Mouse (Mus musculus): ENCODE data around the gene Rpl5. TPM values are rescaled to one million over a fixed set of nuclear protein-coding genes. Genes with fewer than 3 reads are reported as not detected.
"Not testable (repeated sequence)": the region's sequence is repeated elsewhere in the genome, so short reads cannot be mapped to it uniquely, and the experiment has no call there.

Rpl5 gene
- polyA plus RNA-seq, 1 experiment from 2014 or later, result 69.3 TPM

DNA sequence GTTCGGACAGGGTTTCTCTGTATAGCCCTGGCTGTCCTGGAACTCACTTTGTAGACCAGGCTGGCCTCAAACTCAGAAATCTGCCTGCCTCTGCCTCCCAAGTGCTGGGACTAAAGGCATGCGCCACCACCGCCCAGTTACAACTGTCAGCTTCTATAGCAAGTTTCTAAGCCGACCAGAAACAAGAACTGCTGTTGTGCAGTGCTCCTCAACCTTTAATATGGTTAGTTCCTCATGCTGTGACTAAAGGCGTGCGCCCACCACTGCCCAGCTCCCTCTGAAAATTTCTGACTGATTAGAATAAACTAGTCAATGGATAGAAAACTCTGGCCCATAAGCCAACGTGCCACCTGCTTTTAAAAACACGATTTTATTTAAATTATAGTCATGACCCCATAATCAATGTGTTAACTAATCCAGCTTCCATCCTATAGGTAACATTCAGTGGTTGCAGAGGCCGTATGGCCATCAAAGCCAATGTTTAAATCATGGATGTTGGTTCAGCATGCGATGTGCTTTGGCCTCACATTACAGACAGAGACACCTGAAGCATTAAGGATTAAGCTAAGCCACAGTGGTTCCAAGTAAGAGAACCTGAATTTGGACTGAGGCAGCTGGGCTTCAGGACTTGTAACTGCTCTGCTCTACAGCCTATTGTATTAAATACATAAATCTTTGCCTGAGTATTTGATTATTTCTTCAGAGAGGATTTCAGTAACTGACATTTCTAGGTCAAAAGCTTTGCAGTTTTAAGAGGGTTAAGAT, 36.5 kb downstream of the Rpl5 start:
- no peak overlapping the region for H3K9ac ChIP-seq (ENCODE audit: low read depth, low read length)
- H3K4me1 ChIP-seq (ENCODE audit: control insufficient read depth, insufficient read depth, low read length), result no peaks in the 10 kb centered on the region
- no peaks in the 10 kb centered on the region; the same call in 1 of the 2 replicates for H3K9me3 ChIP-seq (ENCODE audit: control insufficient read depth, low read length)
- no peaks in the 10 kb centered on the region for H3K27me3 ChIP-seq (replicated peaks; ENCODE audit: control insufficient read depth, insufficient read depth, low read length)
- H3K4me3 ChIP-seq (ENCODE audit: low read length), result no peak overlapping the region
- H3K36me3 ChIP-seq (ENCODE audit: control insufficient read depth, insufficient read depth, low read length), result no peaks in the 10 kb centered on the region
- no peak overlapping the region for H3K27ac ChIP-seq (ENCODE audit: low read length)
- WGBS, result 88% methylated on average over 10 of the region's 10 CpGs
- no peak for ATAC-seq
- H3K4me2 ChIP-seq (ENCODE audit: low read depth, low read length), result no peak overlapping the region

DNA sequence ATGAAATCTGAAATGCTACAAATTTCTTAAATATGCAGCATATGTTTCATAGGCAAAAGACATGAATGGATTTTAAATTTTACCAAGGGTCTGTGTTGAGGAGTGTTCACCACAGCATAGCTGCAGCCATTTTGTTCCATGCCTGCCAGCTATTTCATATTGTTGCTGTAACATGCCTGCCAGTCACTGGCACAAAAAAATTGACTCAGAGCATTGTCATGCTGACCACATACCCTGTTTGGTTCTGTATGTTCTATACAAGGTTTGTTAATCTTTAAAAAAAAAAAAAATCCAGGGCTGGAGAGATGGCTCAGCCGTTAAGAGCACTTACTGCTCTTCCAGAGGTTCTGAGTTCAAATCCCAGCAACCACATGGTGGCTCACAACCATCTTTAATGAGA, 38.2 kb downstream of the Rpl5 start:
- H3K36me3 ChIP-seq (ENCODE audit: control insufficient read depth, insufficient read depth, low read length); H3K9ac ChIP-seq (ENCODE audit: low read depth, low read length); ATAC-seq; H3K27me3 ChIP-seq (replicated peaks; ENCODE audit: control insufficient read depth, insufficient read depth, low read length); H3K9me3 ChIP-seq (ENCODE audit: control insufficient read depth, low read length); H3K4me1 ChIP-seq (ENCODE audit: control insufficient read depth, insufficient read depth, low read length); H3K27ac ChIP-seq (ENCODE audit: low read length); H3K4me3 ChIP-seq (ENCODE audit: low read length); H3K4me2 ChIP-seq (ENCODE audit: low read depth, low read length): not testable (repeated sequence)
- WGBS, result 70% methylated on average over 1 of the region's 1 CpGs

DNA sequence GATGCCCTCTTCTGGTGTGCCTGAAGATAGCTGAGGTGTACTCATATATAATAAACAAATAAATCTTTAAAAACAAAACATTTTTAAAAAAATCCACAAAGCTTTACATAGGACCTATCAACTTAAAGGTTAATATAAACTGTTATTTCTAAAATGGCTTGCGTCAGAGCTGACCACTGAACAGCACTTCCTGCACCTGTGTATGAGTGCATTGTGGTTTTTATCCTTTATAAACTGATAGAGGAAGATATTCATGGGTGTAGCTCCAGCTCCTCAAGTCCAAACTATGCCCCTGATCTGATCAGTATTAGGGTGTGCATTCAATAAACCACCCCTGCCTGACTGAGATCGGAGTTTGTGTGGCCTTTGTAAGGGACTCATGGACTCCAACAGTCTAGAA, 38.6 kb downstream of the Rpl5 start:
- H3K4me2 ChIP-seq (ENCODE audit: low read depth, low read length), result no peak overlapping the region
- H3K9ac ChIP-seq (ENCODE audit: low read depth, low read length), result no peak overlapping the region
- ATAC-seq, result no peak
- no peak overlapping the region for H3K4me3 ChIP-seq (ENCODE audit: low read length)
- no peak overlapping the region for H3K27ac ChIP-seq (ENCODE audit: low read length)
- no peaks in the 10 kb centered on the region for H3K36me3 ChIP-seq (ENCODE audit: control insufficient read depth, insufficient read depth, low read length)
- no peaks in the 10 kb centered on the region; the same call in 1 of the 2 replicates for H3K9me3 ChIP-seq (ENCODE audit: control insufficient read depth, low read length)
- H3K27me3 ChIP-seq (replicated peaks; ENCODE audit: control insufficient read depth, insufficient read depth, low read length), result no peaks in the 10 kb centered on the region
- H3K4me1 ChIP-seq (ENCODE audit: control insufficient read depth, insufficient read depth, low read length), result no peaks in the 10 kb centered on the region
- 92% methylated on average over 2 of the region's 2 CpGs for WGBS

DNA sequence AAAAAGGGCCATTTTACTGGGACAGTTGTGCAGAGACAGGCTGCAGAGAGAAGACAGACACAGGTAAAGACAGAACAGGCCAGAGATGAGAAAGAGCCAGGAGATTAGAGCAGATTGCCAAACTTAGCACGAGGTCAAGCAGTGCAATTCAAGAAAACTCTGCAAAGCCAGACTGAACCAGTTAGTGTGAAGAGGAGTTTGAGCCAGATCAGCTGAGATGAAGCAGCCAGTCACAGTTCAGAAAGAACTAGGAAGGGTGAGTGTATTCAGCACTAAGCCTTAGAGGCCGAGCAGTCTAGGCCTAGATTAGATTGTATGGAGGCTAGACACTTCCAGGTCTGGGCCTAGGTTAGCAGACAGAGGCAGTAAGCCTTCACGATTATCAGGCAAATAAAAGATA, 39.4 kb downstream of the Rpl5 start:
- 75% methylated on average over 3 of the region's 3 CpGs for WGBS
- H3K4me2 ChIP-seq (ENCODE audit: low read depth, low read length), result no peak overlapping the region
- no peak for ATAC-seq

DNA sequence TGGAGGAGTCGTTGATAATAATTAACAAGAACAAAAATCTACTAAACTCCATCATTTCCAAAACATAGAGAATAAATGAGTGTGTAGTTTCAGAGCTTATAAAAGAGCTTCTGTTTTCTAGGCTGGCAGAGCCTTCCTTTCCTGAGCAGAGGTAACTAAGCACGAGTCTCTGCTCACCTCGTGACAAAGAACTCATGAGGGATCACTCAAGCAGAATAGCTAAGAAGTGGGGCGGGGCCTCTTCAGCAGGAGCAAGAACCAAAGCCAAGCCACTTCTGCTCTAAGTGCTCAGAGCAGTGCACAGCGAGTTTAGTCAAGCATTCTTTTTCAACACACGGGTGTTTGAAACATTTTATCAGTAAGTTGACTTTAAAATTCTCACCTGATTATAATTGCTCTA, 40.9 kb downstream of the Rpl5 start:
- Histone ChIP-seq H3K4me3 (ENCODE audit: low read length) (no peak overlapping the region), H3K9ac (ENCODE audit: low read depth, low read length) (no peak overlapping the region), H3K4me2 (ENCODE audit: low read depth, low read length) (no peak overlapping the region), H3K27ac (ENCODE audit: low read length) (no peak overlapping the region), H3K4me1 (ENCODE audit: control insufficient read depth, insufficient read depth, low read length) (no peaks in the 10 kb centered on the region), H3K36me3 (ENCODE audit: control insufficient read depth, insufficient read depth, low read length) (no peaks in the 10 kb centered on the region), H3K9me3 (ENCODE audit: control insufficient read depth, low read length) (no peaks in the 10 kb centered on the region; the same call in 1 of the 2 replicates), H3K27me3 (replicated peaks; ENCODE audit: control insufficient read depth, insufficient read depth, low read length) (no peaks in the 10 kb centered on the region)
- no peak for ATAC-seq
- 58% methylated on average over 6 of the region's 6 CpGs for WGBS

More for the DNA sequence above, 39.4 kb downstream of the Rpl5 start:
- H3K9ac ChIP-seq (ENCODE audit: low read depth, low read length), result no peak overlapping the region
- H3K4me1 ChIP-seq (ENCODE audit: control insufficient read depth, insufficient read depth, low read length), result no peaks in the 10 kb centered on the region
- H3K27ac ChIP-seq (ENCODE audit: low read length), result no peak overlapping the region
- no peaks in the 10 kb centered on the region for H3K36me3 ChIP-seq (ENCODE audit: control insufficient read depth, insufficient read depth, low read length)
- H3K27me3 ChIP-seq (replicated peaks; ENCODE audit: control insufficient read depth, insufficient read depth, low read length), result no peaks in the 10 kb centered on the region
- H3K9me3 ChIP-seq (ENCODE audit: control insufficient read depth, low read length), result no peaks in the 10 kb centered on the region; the same call in 1 of the 2 replicates
- no peak overlapping the region for H3K4me3 ChIP-seq (ENCODE audit: low read length)

DNA sequence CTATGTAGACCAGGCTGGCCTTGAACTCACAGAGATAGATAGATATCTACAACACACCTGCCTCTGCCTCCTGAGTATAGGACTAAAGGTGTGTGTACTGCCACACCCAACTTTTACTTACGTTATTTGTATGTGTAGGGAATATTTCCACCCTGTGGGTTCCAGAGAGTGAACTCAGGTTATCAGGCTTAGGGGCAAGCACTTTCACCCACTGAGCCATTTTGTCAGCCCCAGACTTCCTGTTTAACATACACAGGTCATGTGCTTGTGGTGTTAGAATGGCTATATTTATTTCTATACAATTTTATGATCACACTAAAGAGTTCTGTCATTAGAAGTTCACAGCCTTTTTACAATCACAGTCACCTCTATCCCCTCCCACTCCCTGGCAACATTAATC, 42.6 kb downstream of the Rpl5 start:
- no peaks in the 10 kb centered on the region for H3K27me3 ChIP-seq (replicated peaks; ENCODE audit: control insufficient read depth, insufficient read depth, low read length)
- H3K9ac ChIP-seq (ENCODE audit: low read depth, low read length), result no peak overlapping the region
- no peak overlapping the region for H3K4me2 ChIP-seq (ENCODE audit: low read depth, low read length)
- 83% methylated on average over 1 of the region's 1 CpGs for WGBS
- no peak for ATAC-seq
- no peak overlapping the region for H3K27ac ChIP-seq (ENCODE audit: low read length)
- no peak overlapping the region for H3K4me3 ChIP-seq (ENCODE audit: low read length)
- H3K9me3 ChIP-seq (ENCODE audit: control insufficient read depth, low read length), result no peaks in the 10 kb centered on the region
- H3K36me3 ChIP-seq (ENCODE audit: control insufficient read depth, insufficient read depth, low read length), result no peaks in the 10 kb centered on the region
- 0 out of 2 replicates have a peak, but pooled peaks cover 2% of the 10 kb centered on the region for H3K4me1 ChIP-seq (ENCODE audit: control insufficient read depth, insufficient read depth, low read length)

DNA sequence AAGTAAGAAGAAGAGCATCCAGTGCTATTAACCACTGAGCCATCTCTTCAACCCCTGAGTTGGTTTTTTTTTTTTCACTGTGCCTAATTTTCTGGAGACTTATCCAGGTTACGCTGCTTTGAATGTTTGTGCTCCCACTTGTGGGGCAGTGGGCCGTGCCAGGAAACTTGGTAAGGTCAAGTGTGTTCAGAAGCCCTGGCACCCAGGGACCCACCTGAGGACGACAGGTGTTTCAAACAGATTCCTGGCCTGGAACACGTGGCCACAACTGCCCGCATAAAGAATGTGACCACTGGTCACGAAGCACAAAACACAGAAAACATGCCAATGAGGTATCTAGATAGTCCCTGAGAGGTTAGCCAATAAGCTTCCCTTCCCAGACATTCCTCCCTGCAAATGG, 43.2 kb downstream of the Rpl5 start:
- Histone ChIP-seq H3K4me1 (ENCODE audit: control insufficient read depth, insufficient read depth, low read length) (0 out of 2 replicates have a peak, but pooled peaks cover 2% of the 10 kb centered on the region), H3K9me3 (ENCODE audit: control insufficient read depth, low read length) (no peaks in the 10 kb centered on the region), H3K4me2 (ENCODE audit: low read depth, low read length) (no peak overlapping the region), H3K27ac (ENCODE audit: low read length) (no peak overlapping the region), H3K4me3 (ENCODE audit: low read length) (no peak overlapping the region), H3K27me3 (replicated peaks; ENCODE audit: control insufficient read depth, insufficient read depth, low read length) (no peaks in the 10 kb centered on the region), H3K36me3 (ENCODE audit: control insufficient read depth, insufficient read depth, low read length) (no peaks in the 10 kb centered on the region), H3K9ac (ENCODE audit: low read depth, low read length) (no peak overlapping the region)
- ATAC-seq, result no peak
- 93% methylated on average over 6 of the region's 6 CpGs for WGBS

DNA sequence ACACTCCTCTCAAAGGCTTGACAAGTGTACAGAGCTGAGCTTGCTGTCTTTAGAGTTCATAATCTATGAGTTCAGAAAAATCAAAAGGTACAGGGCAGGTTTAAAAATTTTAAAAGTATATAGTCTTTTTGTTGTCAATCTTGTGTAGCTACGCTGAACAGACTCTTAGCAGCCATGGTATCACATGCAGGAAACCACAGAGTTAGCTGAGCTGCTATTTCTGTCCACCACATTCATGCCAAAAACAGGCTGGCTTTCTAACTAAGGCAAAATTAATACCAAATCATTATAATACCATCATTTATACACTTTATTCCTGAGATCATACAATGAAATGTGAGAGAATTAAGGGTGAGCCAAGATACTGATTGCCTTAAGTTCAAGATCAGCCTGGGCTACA, 46.2 kb downstream of the Rpl5 start:
- WGBS, result 94% methylated on average over 1 of the region's 1 CpGs

DNA sequence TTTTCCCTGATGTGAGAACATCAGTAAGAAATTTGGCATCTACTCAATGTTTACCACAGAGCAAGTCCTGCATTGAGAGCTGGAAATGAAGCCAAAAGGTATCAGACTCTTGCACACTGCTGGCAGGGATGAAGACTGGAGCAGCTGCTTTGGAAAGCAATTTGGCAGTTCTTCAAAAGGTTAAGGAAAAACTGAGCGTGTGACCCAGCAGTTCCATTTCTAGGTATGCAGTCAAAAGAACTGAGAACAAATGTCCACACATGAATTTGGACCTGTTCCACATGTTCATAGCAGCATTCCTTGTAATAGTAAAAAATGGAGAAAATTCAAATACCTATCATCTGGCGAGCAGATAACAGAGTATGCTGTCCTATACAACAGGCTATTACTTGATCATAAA, 47.2 kb downstream of the Rpl5 start:
- Histone ChIP-seq H3K36me3 (ENCODE audit: control insufficient read depth, insufficient read depth, low read length) (no peaks in the 10 kb centered on the region), H3K27me3 (replicated peaks; ENCODE audit: control insufficient read depth, insufficient read depth, low read length) (no peaks in the 10 kb centered on the region), H3K4me3 (ENCODE audit: low read length) (no peak overlapping the region), H3K9me3 (ENCODE audit: control insufficient read depth, low read length) (no peaks in the 10 kb centered on the region), H3K9ac (ENCODE audit: low read depth, low read length) (no peak overlapping the region), H3K4me1 (ENCODE audit: control insufficient read depth, insufficient read depth, low read length) (0 out of 2 replicates have a peak, but pooled peaks cover 2% of the 10 kb centered on the region), H3K4me2 (ENCODE audit: low read depth, low read length) (no peak overlapping the region), H3K27ac (ENCODE audit: low read length) (0 out of 2 replicates have a peak overlapping the region, but pooled peaks have one; percentile 24)
- 61% methylated on average over 2 of the region's 2 CpGs for WGBS
- peak; percentile 56; the same call in 1 of the 2 replicates for ATAC-seq

More for the DNA sequence above, 46.2 kb downstream of the Rpl5 start:
- Histone ChIP-seq H3K4me3 (ENCODE audit: low read length) (no peak overlapping the region), H3K9me3 (ENCODE audit: control insufficient read depth, low read length) (no peaks in the 10 kb centered on the region), H3K27me3 (replicated peaks; ENCODE audit: control insufficient read depth, insufficient read depth, low read length) (no peaks in the 10 kb centered on the region), H3K9ac (ENCODE audit: low read depth, low read length) (no peak overlapping the region), H3K27ac (ENCODE audit: low read length) (no peak overlapping the region), H3K36me3 (ENCODE audit: control insufficient read depth, insufficient read depth, low read length) (no peaks in the 10 kb centered on the region), H3K4me2 (ENCODE audit: low read depth, low read length) (no peak overlapping the region), H3K4me1 (ENCODE audit: control insufficient read depth, insufficient read depth, low read length) (0 out of 2 replicates have a peak, but pooled peaks cover 2% of the 10 kb centered on the region)
- ATAC-seq, result no peak

Measured in intestine, embryonic 16.5 days (tissue).